Mouse (Mus musculus) neutrophil, adult 5-6 weeks (primary cell): ENCODE data around the gene Phactr4. TPM values are rescaled to one million over a fixed set of nuclear protein-coding genes. Genes with fewer than 3 reads are reported as not detected.

Experiments
- ATAC-seq: fragments of 151-379, 151-347 bp; 2 replicates; pipeline ENCODE4 v1.8.0; 2017; ENCODE audit warnings: mild to moderate bottlenecking, moderate TSS enrichment; ENCODE audit not compliant: insufficient number of reproducible peaks, poor library complexity, low FRiP score, severe bottlenecking; ENCODE audit errors: extremely low read depth
- total RNA-seq: library from RNA; stranded (forward); fragments of 200-1000 nt; gene quantifications from 2 replicates; pipeline ENCODE4 v1.2.3, GENCODE M21; 2017

The Phactr4 gene
- total RNA-seq, 1 experiment from 2014 or later, result 7.8 TPM

GRCm38 (mm10) chr4:132308437-132309139 lies 113.7 kb downstream of the Phactr4 start:
- ATAC-seq, result peak; percentile 98

GRCm38 (mm10) chr4:132306004-132306403 lies 116.3 kb downstream of the Phactr4 start:
- no peak for ATAC-seq

Other genes with a start within 250 kb of the Phactr4 start
- gene Ythdf2, start 210.2 kb downstream of the Phactr4 start, total RNA-seq, result 40.9 and 56.7 TPM in 2 replicates
- gene Gmeb1, start 160.9 kb downstream of the Phactr4 start, total RNA-seq, result 29.1 and 37.3 TPM in 2 replicates
- gene Taf12, start 148.1 kb downstream of the Phactr4 start, total RNA-seq, result 28.3 and 47.9 TPM in 2 replicates
- gene Rab42, start 119.1 kb downstream of the Phactr4 start, total RNA-seq, result not detected in 2 replicates
- gene Trnau1ap, start 93.0 kb downstream of the Phactr4 start, total RNA-seq, result 24.9 and 29.7 TPM in 2 replicates
- gene Rcc1, start 68.9 kb downstream of the Phactr4 start, total RNA-seq, result 3.3 and 7.9 TPM in 2 replicates
- 2.9 and 10.1 TPM in 2 replicates for gene Med18, start 41.4 kb upstream of the Phactr4 start, total RNA-seq
- 30.6 and 33.4 TPM in 2 replicates for gene Sesn2, start 88.0 kb upstream of the Phactr4 start, total RNA-seq
- gene Atpif1, start 111.2 kb upstream of the Phactr4 start, total RNA-seq, result 127 and 138 TPM in 2 replicates
- gene Dnajc8, start 113.1 kb upstream of the Phactr4 start, total RNA-seq, result 327 and 337 TPM in 2 replicates
- 135 and 136 TPM in 2 replicates for gene Ptafr, start 141.6 kb upstream of the Phactr4 start, total RNA-seq
- 23.4 and 27.0 TPM in 2 replicates for gene Eya3, start 216.5 kb upstream of the Phactr4 start, total RNA-seq